Mouse (Mus musculus) left cerebral cortex, postnatal 36 days (tissue): ENCODE data around the gene Crisp2. TPM values are rescaled to one million over a fixed set of nuclear protein-coding genes. Genes with fewer than 3 reads are reported as not detected.

Experiments used
- DNase-seq, 2 experiments: peaks; one replicate each; pipeline ENCODE4 v3.0.0; 2021 to 2022; ENCODE audit warnings: low spot score in 2 of 2, mixed read lengths in 1 of 2
- intact Hi-C: fragments of 180-260 bp; cut with DNase I; formaldehyde crosslinking; loops from one replicate; pipeline ENCODE4 v1.15.1; 2025
- total RNA-seq, 2 experiments: library from RNA; stranded (reverse); gene quantifications; 2 replicates each; pipeline ENCODE4 v1.2.3; 2021

Crisp2 gene
- total RNA-seq = not detected

GRCm38 (mm10) chr17:40806953-40807572, at the start of gene Crisp2:
Gene Crisp2 (minus strand): TSS chr17:40807003.
- intact Hi-C loops = no loop called here
- no peak for DNase-seq

GRCm38 (mm10) chr17:40855065-40855464, 48.3 kb upstream of the Crisp2 start:
- intact Hi-C loops = no loop called here
- no peak for DNase-seq

GRCm38 (mm10) chr17:40837308-40837707, 30.5 kb upstream of the Crisp2 start:
- DNase-seq = no peak
- intact Hi-C loops = no loop called here

- intact Hi-C loops = no loop called here
- DNase-seq = no peak
Observed at GRCm38 (mm10) chr17:40831870-40832269, 25.1 kb upstream of the Crisp2 start.

GRCm38 (mm10) chr17:40824549-40824948, 17.7 kb upstream of the Crisp2 start:
- no peak for DNase-seq
- intact Hi-C loops = loop anchor here (10.0 kb wide), 1 partner anchor 670 kb away; no protein-coding TSS in a partner anchor

GRCm38 (mm10) chr17:40823817-40824216, 17.0 kb upstream of the Crisp2 start:
- intact Hi-C loops = loop anchor here (10.0 kb wide), 1 partner anchor 669 kb away; no protein-coding TSS in a partner anchor
- no peak for DNase-seq

GRCm38 (mm10) chr17:40821477-40821876, 14.7 kb upstream of the Crisp2 start:
- intact Hi-C loops = loop anchor here (10.0 kb wide), 1 partner anchor 667 kb away; no protein-coding TSS in a partner anchor
- no peak for DNase-seq

GRCm38 (mm10) chr17:40817340-40817943, 10.6 kb upstream of the Crisp2 start:
- no peak for DNase-seq
- intact Hi-C loops = no loop called here

- DNase-seq = no peak
- intact Hi-C loops = no loop called here
Observed at GRCm38 (mm10) chr17:40812259-40812658, 5.5 kb upstream of the Crisp2 start.

- DNase-seq = no peak
- intact Hi-C loops = no loop called here
Observed at GRCm38 (mm10) chr17:40811560-40811959, 4.8 kb upstream of the Crisp2 start.

GRCm38 (mm10) chr17:40810934-40811333, 4.1 kb upstream of the Crisp2 start, which contains the start of gene Rhag:
Gene Rhag (plus strand): TSS chr17:40811126.
- intact Hi-C loops = no loop called here
- no peak for DNase-seq

GRCm38 (mm10) chr17:40808071-40808470, 1.3 kb upstream of the Crisp2 start:
- no peak for DNase-seq
- intact Hi-C loops = no loop called here

- DNase-seq = no peak
- intact Hi-C loops = no loop called here
Observed at GRCm38 (mm10) chr17:40806550-40806949, 253 bp downstream of the Crisp2 start.

- intact Hi-C loops = no loop called here
- DNase-seq = no peak
Observed at GRCm38 (mm10) chr17:40802707-40803340, 4.0 kb downstream of the Crisp2 start.

GRCm38 (mm10) chr17:40793921-40794854, 12.6 kb downstream of the Crisp2 start:
- intact Hi-C loops = no loop called here
- DNase-seq = no peak

GRCm38 (mm10) chr17:40789877-40790276, 16.9 kb downstream of the Crisp2 start:
- intact Hi-C loops = no loop called here
- no peak for DNase-seq

- no peak for DNase-seq
- intact Hi-C loops = no loop called here
Observed at GRCm38 (mm10) chr17:40767120-40767519, 39.7 kb downstream of the Crisp2 start.

- no peak for DNase-seq
- intact Hi-C loops = no loop called here
Observed at GRCm38 (mm10) chr17:40763662-40764061, 43.1 kb downstream of the Crisp2 start.

GRCm38 (mm10) chr17:40731724-40732123, 75.1 kb downstream of the Crisp2 start:
- no peak for DNase-seq
- intact Hi-C loops = no loop called here

- no peak for DNase-seq
- intact Hi-C loops = no loop called here
Observed at GRCm38 (mm10) chr17:40731296-40731695, 75.5 kb downstream of the Crisp2 start.
